Mouse (Mus musculus) erythroblast, embryonic 14.5 days (primary cell): ENCODE results near the gene Psmg3.

Experiments used
- GATA1 ChIP-seq: IDR thresholded peaks from 2 replicates; pipeline ENCODE4 v1.6.1; 2012; ENCODE audit warnings: low read length, inconsistent platforms, mixed read lengths
- TAL1 ChIP-seq: IDR thresholded peaks from 3 replicates; pipeline ENCODE4 v1.6.1; 2012; ENCODE audit warnings: low read length, inconsistent platforms, mixed read lengths

- TF ChIP-seq GATA1 (no peak), TAL1 (no peak)
Measured at GRCm38 (mm10) chr5:139870886-139871285, 44.2 kb upstream of the Psmg3 start.
